Mouse (Mus musculus) lung, postnatal 0 days (tissue): Measurements from ENCODE around the gene Lmntd1. TPM values are rescaled to one million over a fixed set of nuclear protein-coding genes. Genes with fewer than 3 reads are reported as not detected.

Experiments
- ATAC-seq: fragments of 200-750 bp; cut with Nextera tagmentation; 2 replicates; pipeline ENCODE4 v1.8.0; 2017; ENCODE audit warnings: moderate library complexity
- DNase-seq: peaks from one replicate; pipeline ENCODE4 v3.0.0-alpha.2; 2016; ENCODE audit warnings: low spot score
- H3K27ac ChIP-seq: fragments of 300-500 bp; sonication (generic); 2 replicates; pipeline ENCODE4 v1.5.1; 2014; ENCODE audit warnings: antibody characterized with exemption, mild to moderate bottlenecking, low read length, mixed read lengths
- H3K27me3 ChIP-seq: fragments of 300-500 bp; sonication (generic); replicated peaks from 2 replicates; pipeline ENCODE4 v1.6.1; 2014; ENCODE audit warnings: low read length, mixed read lengths; ENCODE audit not compliant: insufficient read depth
- H3K36me3 ChIP-seq: fragments of 300-500 bp; sonication (generic); 2 replicates; pipeline ENCODE4 v1.6.1; 2014; ENCODE audit warnings: low read length, mixed read lengths; ENCODE audit not compliant: insufficient read depth
- H3K4me1 ChIP-seq: fragments of 300-500 bp; sonication (generic); 2 replicates; pipeline ENCODE4 v1.6.1; 2014; ENCODE audit warnings: antibody characterized with exemption, low read depth, low read length, mixed read lengths; ENCODE audit not compliant: insufficient read depth
- H3K4me2 ChIP-seq: fragments of 300-500 bp; sonication (generic); replicated peaks from 2 replicates; pipeline ENCODE4 v1.6.1; 2014; ENCODE audit warnings: low read depth, mild to moderate bottlenecking, low read length, moderate library complexity, mixed read lengths
- H3K4me3 ChIP-seq: fragments of 300-500 bp; sonication (generic); 2 replicates; pipeline ENCODE4 v1.5.1; 2014; ENCODE audit warnings: low read depth, low read length
- H3K9ac ChIP-seq: fragments of 300-500 bp; sonication (generic); replicated peaks from 2 replicates; pipeline ENCODE4 v1.6.1; 2014; ENCODE audit warnings: low read depth, mild to moderate bottlenecking
- H3K9me3 ChIP-seq: fragments of 300-500 bp; sonication (generic); 2 replicates; pipeline ENCODE4 v1.6.1; 2016; ENCODE audit warnings: low read length, mixed read lengths
- CTCF ChIP-seq: IDR thresholded peaks from 2 replicates; pipeline ENCODE4 v1.5.1; 2016; ENCODE audit warnings: antibody characterized with exemption, mild to moderate bottlenecking
- EP300 ChIP-seq: IDR thresholded peaks from 2 replicates; pipeline ENCODE4 v1.6.1; 2016; ENCODE audit warnings: antibody characterized with exemption, mild to moderate bottlenecking, control low read depth
- WGBS: fragments of 180-500 bp; shearing (Covaris S2); extraction: QIAGEN DNeasy Blood & Tissue Kit; methylation state at CpG from one replicate; pipeline ENCODE4 v1.1.7; 2014; 5-methylcytosine and 5-hydroxymethylcytosine counted together
- polyA plus RNA-seq: library from polyadenylated mRNA; unstranded; fragments of >200 nt; fragmentation: Nextera tagmentation; extraction: Ambion mirVana; gene quantifications from 2 replicates; pipeline ENCODE4 v1.2.1, GENCODE M21; 2015

The Lmntd1 gene
- polyA plus RNA-seq, 1 experiment from 2014 or later: 0.74 TPM

- WGBS: 72% methylated on average over 8 of the region's 8 CpGs
- TF ChIP-seq CTCF (no peak), EP300 (no peak)
- no peak overlapping the region for H3K9ac ChIP-seq
- DNase-seq: no peak
- no peak overlapping the region for H3K4me2 ChIP-seq
- no peak overlapping the region for H3K4me3 ChIP-seq
- H3K36me3 ChIP-seq: no peaks in the 10 kb centered on the region
- no peak overlapping the region for H3K27ac ChIP-seq
- no peaks in the 10 kb centered on the region for H3K4me1 ChIP-seq
- no peak for ATAC-seq
- H3K9me3 ChIP-seq: no peaks in the 10 kb centered on the region
- H3K27me3 ChIP-seq: no peaks in the 10 kb centered on the region
These were observed 196.2 kb downstream of the Lmntd1 start for GRCm38 (mm10) chr6:145417720-145418440.

- WGBS: 61% methylated on average over 16 of the region's 16 CpGs
- H3K27me3 ChIP-seq: no peaks in the 10 kb centered on the region
- peak; percentile 56 for DNase-seq
- H3K4me2 ChIP-seq: no peak overlapping the region
- H3K9me3 ChIP-seq: no peaks in the 10 kb centered on the region
- no peak overlapping the region for H3K27ac ChIP-seq
- no peak overlapping the region for H3K9ac ChIP-seq
- no peaks in the 10 kb centered on the region for H3K4me1 ChIP-seq
- TF ChIP-seq CTCF: peak; percentile 90
- TF ChIP-seq EP300: no peak
- ATAC-seq: peak; percentile 57
- H3K36me3 ChIP-seq: no peaks in the 10 kb centered on the region
- no peak overlapping the region for H3K4me3 ChIP-seq
These were observed 197.0 kb downstream of the Lmntd1 start for GRCm38 (mm10) chr6:145417014-145417719.

- Histone ChIP-seq H3K27ac (no peak overlapping the region), H3K27me3 (no peaks in the 10 kb centered on the region), H3K36me3 (no peaks in the 10 kb centered on the region), H3K9me3 (no peaks in the 10 kb centered on the region), H3K4me3 (no peak overlapping the region), H3K4me1 (no peaks in the 10 kb centered on the region), H3K9ac (no peak overlapping the region), H3K4me2 (no peak overlapping the region)
- no peak for ATAC-seq
- TF ChIP-seq CTCF (no peak), EP300 (no peak)
- 78% methylated on average over 10 of the region's 10 CpGs for WGBS
- peak; percentile 23 for DNase-seq
These were observed 209.6 kb downstream of the Lmntd1 start for GRCm38 (mm10) chr6:145404369-145405051.

- Histone ChIP-seq H3K4me2 (no peak overlapping the region), H3K27me3 (no peaks in the 10 kb centered on the region), H3K36me3 (no peaks in the 10 kb centered on the region), H3K9me3 (no peaks in the 10 kb centered on the region), H3K9ac (no peak overlapping the region), H3K4me1 (no peaks in the 10 kb centered on the region), H3K4me3 (no peak overlapping the region), H3K27ac (no peak overlapping the region)
- ATAC-seq (no peak), DNase-seq (no peak)
- 36% methylated on average over 4 of the region's 4 CpGs for WGBS
- TF ChIP-seq EP300 (no peak), CTCF (no peak)
These were observed 213.0 kb downstream of the Lmntd1 start for GRCm38 (mm10) chr6:145401140-145401539.

GRCm38 (mm10) chr6:145397881-145398280, 216.2 kb downstream of the Lmntd1 start:
- H3K4me1 ChIP-seq: no peaks in the 10 kb centered on the region
- no peak overlapping the region for H3K27ac ChIP-seq
- ATAC-seq (no peak), DNase-seq (no peak)
- no peaks in the 10 kb centered on the region for H3K9me3 ChIP-seq
- no peaks in the 10 kb centered on the region for H3K36me3 ChIP-seq
- 87% methylated on average over 4 of the region's 4 CpGs for WGBS
- no peak overlapping the region for H3K4me3 ChIP-seq
- H3K27me3 ChIP-seq: no peaks in the 10 kb centered on the region
- no peak overlapping the region for H3K9ac ChIP-seq
- H3K4me2 ChIP-seq: no peak overlapping the region
- TF ChIP-seq EP300 (no peak), CTCF (no peak)

GRCm38 (mm10) chr6:145396534-145396933, 217.6 kb downstream of the Lmntd1 start:
- TF ChIP-seq CTCF (peak; percentile 45; the same call in 1 of the 2 replicates), EP300 (no peak)
- Histone ChIP-seq H3K27me3 (no peaks in the 10 kb centered on the region), H3K36me3 (no peaks in the 10 kb centered on the region), H3K4me1 (no peaks in the 10 kb centered on the region), H3K4me3 (no peak overlapping the region), H3K27ac (no peak overlapping the region), H3K9ac (no peak overlapping the region), H3K9me3 (no peaks in the 10 kb centered on the region), H3K4me2 (no peak overlapping the region)
- ATAC-seq (no peak), DNase-seq (no peak)
- WGBS: 87% methylated on average over 2 of the region's 2 CpGs
